Mouse (Mus musculus) heart, postnatal 0 days (tissue): ENCODE measurements at regions not wholly inside any gene's neighbourhood (a gene's known extent, or its start where the extent isn't known, plus 50 kb on each side); places are given as distances from the start of the nearest gene placed in this dataset.

Experiments used
- CTCF ChIP-seq: IDR thresholded peaks from 2 replicates; pipeline ENCODE4 v1.5.1; 2016; ENCODE audit warnings: antibody characterized with exemption, control low read depth, low read depth
- EP300 ChIP-seq: IDR thresholded peaks from 2 replicates; pipeline ENCODE4 v1.6.1; 2016; ENCODE audit warnings: antibody characterized with exemption, low read depth

GRCm38 (mm10) chr5:106167556-106167955 lies 290.4 kb downstream of the Barhl2 start:
- TF ChIP-seq CTCF (no peak), EP300 (no peak)
